Mouse (Mus musculus) ES-Bruce4 (cell line): ENCODE results near the gene Ndufs5.

Source experiments
- CTCF ChIP-seq: IDR thresholded peaks from one replicate; pipeline ENCODE4 v1.8.1; 2011; ENCODE audit warnings: low read depth, low read length
- POLR2A ChIP-seq: IDR thresholded peaks from one replicate; pipeline ENCODE4 v1.8.1; 2011; ENCODE audit warnings: low read length; ENCODE audit not compliant: insufficient read depth

DNA sequence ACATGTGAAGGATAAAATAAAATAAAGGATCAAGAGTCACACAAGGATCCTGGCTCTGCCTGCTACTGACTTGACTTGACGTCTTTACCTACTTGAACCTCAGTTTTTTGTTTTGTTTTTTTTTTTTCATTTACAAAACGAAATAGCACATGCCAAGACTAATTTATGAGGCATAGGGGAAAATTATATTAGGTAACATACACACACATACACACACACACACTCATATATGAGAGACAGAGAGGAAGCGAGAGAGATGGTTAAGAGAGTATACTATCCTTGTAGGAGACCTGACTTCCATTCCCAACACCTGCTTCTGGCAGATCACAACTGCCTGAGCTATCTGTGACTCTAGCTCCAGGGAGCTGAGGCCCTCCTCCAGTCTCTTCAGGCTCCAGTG is 33.7 kb downstream of the Ndufs5 start, which contains the start of gene Macf1:
- TF ChIP-seq POLR2A, result no peak
- no peak for TF ChIP-seq CTCF
